Mouse (Mus musculus) gastrocnemius, postnatal 14 days (tissue): ENCODE measurements around the gene Mast1. TPM values are rescaled to one million over a fixed set of nuclear protein-coding genes. Genes with fewer than 3 reads are reported as not detected.

Source experiments
- DNase-seq: peaks from one replicate; pipeline ENCODE4 v3.0.0; 2021; ENCODE audit warnings: mixed read lengths
- intact Hi-C: fragments of 180-260 bp; cut with DNase I; formaldehyde crosslinking; loops from one replicate; pipeline ENCODE4 v1.15.1; 2025; ENCODE audit warnings: low total_unique reads
- microRNA-seq, 2 experiments: library from miRNA; unstranded; fragments of <30 nt; microRNA quantifications; one replicate each; pipeline ENCODE4 v1.2.0; 2021
- total RNA-seq, 2 experiments: library from RNA; stranded (reverse); gene quantifications; 2 replicates each; pipeline ENCODE4 v1.2.3; 2021

Gene Mast1
- total RNA-seq, 2 experiments from 2014 or later, result 0.07 TPM; not detected in 1

DNA sequence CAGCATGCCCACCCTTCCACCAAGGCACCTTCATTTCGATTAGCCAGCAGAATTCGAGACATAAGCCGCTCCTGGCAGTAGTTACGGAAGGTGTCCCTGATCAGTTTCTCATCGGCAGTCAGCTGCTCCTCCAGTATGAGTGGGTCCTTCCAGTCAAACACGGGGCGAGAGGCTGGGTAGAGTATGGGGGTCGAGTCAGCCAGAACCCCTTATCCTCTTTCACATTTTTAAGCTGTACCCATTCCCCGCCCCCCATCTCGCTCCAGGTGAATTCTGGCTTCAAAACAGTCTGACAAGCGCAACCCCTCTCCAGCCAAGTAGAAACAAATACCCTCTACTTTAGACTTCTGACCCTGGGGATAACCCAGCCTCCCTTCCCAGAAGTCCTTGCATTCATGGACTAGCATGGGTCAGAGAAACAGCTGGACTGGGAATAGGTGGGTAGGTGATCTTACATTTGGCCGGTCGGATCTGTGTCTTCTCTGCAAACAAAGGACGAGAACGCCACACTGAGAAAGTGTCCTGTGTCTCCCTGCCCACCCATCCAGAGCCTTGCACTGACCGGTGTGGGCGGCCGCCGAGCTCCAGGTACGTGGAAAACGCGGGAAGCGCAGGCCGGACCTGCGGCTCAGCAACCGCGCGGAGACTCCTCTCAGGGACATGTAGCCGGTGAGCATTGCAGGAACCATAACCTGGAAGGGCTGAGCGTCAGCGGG, 44.0 kb downstream of the Mast1 start:
- intact Hi-C loops, result loop anchor here (5.0 kb wide), 1 partner anchor 41 kb away; no protein-coding TSS in a partner anchor
- DNase-seq, result no peak

DNA sequence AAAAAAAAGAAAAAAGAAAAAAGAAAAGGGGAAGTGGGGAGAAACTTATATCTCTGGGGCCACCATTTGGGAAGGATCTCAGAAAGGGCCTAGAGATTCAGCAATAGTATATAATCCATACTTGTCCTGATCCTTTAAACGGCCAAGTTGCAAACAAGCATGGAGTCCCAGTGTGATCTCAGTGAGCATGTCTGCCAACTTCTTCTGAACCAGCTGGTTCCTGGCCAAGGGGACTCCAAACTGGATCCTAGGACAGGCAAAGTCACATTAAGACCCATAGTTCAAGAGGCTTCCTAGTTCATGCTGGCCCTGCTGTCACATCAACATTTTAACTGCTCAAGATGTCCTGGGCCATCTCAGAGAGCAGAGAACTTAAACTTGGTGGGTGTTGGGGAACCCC, 48.0 kb downstream of the Mast1 start:
- intact Hi-C loops, result no loop called here
- DNase-seq, result no peak

DNA sequence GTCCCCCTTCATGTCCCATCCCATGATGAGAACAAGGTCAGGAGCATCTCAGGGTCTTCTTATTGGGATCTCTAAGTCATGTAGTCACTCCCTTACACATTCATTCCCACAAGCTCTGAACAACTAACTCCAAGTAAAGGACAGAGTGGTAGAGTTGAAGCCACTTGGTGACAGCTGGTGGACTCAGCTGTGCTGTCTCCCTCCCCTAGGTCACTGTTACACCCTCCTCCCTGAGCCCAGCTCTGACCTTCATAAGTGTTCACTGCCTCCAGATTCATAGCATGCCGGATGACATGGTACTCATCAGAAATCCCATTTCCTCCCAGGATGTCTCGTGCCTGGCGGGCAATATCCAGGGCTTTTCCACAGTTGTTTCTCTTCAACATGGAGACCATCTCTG, 48.9 kb downstream of the Mast1 start:
- DNase-seq, result no peak
- intact Hi-C loops, result no loop called here

DNA sequence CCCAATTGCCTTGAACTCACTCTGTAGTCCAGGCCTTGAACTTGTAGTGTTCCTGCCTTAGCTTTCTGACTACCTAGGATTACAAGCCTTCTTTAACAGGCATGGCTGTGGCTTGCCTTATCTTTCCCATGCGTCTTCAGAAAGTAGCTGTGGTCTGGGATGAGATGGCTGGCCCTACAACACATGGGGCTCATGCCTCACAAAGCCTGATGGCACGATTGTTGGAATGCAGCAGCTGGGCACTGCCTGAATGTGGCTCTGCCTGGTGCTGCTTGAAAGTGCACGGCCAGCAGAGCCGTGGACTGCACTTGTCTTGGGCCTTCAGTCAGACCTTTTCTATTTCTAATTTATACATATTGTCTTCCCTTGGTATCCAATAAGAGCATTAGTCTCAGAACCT, 52.4 kb downstream of the Mast1 start:
- intact Hi-C loops, result no loop called here
- no peak for DNase-seq

DNA sequence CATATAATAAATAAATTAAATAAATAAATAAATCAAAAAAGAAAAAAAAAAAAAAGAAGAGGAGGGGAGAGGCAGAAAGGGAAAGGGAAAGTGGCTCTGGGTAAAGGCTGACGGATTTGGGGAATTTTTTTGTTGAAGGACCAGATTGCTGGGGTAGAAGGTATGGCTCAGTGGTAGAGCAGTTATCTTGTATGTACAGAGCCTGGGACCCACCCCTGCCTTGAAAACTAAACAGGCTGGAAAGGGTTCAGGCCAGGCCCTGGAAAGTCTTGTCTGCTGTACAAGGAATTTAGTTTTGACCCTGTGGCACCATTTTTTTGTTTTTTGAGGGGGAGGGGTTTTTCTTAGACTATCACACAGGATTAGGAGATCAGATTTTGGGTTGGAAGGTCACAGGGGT, 58.2 kb downstream of the Mast1 start:
- no peak for DNase-seq
- intact Hi-C loops, result no loop called here

DNA sequence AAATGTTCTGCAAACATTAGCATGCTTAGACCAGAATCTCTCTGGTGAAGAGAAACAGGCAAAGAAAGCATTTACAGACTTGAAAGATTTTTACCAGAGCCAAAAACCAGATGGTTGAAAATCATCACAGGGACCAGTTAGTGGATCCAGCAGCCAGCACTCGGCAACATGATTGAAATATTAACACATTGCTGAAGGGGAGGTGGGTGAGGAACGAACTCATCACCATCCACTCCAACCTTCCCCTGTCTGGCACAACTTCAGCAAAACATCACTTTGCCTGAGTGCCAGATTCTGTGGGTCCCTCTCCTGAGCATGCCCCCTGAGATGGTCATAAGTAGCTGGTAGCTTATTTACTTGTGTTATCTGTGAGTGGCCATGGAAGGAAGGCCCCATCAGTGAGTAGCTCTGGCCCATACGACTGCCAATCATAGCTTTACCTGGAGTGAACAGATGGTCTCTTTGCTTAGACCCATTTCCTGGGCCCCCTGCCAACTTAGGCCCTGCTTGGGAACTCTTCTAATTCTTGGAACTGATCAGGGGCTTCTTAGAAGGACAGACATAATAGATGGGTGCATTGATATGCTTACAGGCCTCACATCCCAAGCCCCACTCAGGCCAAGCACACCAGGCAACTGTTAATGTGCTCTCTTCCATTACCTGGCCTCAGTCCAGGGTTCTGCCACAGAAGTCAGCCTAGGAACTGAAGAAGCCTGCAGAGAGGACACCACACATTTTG, 59.7 kb downstream of the Mast1 start:
- no peak for DNase-seq
- intact Hi-C loops, result no loop called here

DNA sequence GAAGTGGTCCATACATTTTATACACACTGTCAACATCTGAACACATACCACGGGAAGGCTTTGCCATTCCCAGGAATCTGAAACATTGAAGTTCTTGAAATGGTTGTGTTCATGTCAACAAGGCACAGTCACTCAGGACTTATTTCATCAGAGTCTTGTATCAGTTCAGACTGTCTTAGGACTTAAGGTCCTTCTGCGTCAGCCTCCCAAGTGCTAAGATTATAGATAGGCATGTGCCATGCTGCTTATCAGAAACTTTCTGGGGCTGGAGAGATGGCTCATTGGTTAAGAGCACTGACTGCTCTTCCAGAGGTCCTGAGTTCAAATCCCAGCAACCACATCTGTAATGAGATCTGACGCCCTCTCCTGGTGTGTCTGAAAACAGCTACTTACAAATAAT, 62.8 kb downstream of the Mast1 start:
- intact Hi-C loops, result no loop called here
- DNase-seq, result no peak

DNA sequence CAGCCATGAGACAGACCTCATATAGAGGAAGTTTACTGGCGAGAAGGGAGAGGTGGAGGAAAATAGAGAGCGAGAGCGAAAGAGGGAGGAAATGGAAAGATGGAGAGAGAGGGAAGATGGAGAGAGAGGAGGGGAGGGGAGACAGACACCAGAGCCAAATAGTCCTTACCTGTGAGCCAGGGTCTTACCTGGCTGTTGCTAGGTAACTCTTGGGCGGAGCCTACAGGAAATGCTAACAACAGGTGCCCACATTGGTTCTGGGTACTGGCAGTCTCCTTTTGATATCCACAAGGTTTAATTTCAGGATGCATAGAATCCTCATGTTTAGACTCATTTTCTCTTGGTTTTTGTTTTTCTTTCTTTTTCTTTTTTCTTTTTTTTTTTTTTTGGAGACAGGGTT, 64.1 kb downstream of the Mast1 start:
- intact Hi-C loops, result no loop called here
- DNase-seq, result no peak

DNA sequence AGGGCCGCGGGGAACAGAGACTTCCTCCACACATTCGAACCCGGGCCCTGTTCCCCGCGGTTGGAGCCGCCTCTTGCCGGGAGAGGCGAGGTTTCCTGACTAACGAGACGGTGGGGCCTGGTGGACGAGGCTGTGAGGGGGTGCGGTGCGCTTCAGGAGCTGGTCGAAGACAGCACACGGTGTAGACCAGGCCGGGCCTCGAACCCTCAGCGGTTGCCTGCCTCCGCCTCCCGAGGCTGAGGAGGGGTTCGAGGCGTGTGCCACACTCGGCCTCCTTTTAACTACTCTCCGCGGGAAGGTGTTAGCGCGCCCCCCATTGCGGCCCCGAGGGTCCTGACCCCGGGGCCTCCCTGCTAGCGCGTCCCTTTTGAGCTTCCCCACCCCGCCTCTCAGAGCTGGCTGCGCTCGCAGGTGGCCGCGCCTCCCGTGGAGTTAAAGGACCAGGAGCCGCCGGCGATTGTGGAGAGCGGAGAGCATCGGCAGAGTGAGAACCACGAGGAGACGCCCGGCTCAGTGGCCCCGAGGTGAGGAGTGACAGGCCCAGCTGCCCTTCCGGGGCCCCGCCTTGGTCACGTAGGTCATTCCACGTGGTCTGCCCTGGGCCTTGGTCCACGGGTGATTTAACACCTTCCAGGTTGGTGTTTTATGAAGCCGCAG, 64.7 kb downstream of the Mast1 start:
- intact Hi-C loops, result no loop called here
- DNase-seq, result peak; percentile 38

DNA sequence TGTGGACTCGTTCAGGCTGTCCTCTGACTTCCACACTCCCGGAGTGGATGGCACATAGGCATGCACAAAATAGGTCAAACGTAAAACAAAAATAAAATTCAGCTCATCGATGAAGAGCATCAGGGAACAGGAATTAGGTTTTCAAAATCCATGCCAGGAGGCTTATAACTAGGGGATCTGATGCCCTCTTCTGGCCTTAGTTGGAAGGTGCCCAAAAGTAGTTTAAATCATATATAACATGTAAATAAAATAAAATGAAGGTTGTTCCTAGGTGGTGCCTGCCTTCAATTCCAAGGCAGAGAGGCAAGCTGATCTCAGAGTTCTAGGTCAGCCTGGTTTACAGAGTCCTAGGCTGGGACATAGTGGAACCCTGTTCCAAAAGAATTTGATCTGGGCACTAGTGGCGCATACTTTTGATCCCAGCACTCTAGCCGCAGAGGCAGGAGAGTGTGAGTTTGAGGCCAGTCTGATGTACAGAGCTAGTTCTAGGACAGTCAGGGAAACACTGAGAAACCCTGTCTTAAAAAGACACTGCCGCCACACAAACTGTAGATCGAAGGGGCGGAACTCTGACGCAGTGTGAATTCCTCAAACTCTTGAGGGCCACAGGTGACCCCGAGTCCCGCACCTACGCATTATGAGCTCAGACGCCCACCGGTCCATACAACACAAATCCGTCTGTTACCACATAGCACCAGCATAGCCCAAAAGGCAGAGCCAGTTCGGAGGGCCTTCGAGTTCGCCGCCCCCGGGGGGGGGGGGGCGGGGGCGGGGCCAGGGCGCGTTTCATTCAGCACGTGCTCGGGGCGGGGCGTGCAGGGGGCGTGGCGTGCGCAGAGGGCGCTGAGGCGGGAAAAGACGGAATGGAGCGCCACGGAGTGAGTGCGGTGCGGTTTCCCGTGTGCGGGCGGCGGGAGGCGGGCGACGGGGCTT, 65.5 kb downstream of the Mast1 start, which contains the start of gene Syce2:
Syce2 (plus strand) TSS at position 736 of the 933 bp plus-strand sequence.
- intact Hi-C loops, result no loop called here
- peak; percentile 80 for DNase-seq

Small RNA genes lying within 50 kb of the gene (microRNA-seq; reads per million reads assigned to microRNA genes)
- 0 reads per million in 2 experiments for gene Gm24197
- 0.32 to 1.5 reads per million in 2 experiments for gene Mir7069

Other genes with a start within 250 kb of the Mast1 start
- gene Nacc1, start 249.5 kb downstream of the Mast1 start, total RNA-seq, result 10 to 100 TPM; 25.7 to 33.6 TPM
- 1 to 10 TPM; 2.7 to 2.9 TPM for gene Lyl1, start 235.9 kb downstream of the Mast1 start, total RNA-seq
- 1 to 10 TPM in 1 of 2 experiments, under 1 TPM in 1; 0.66 to 1.1 TPM for gene G430095P16Rik, start 214.4 kb downstream of the Mast1 start, total RNA-seq
- 100 to 1,000 TPM; 531 to 566 TPM for gene Nfix, start 137.0 kb downstream of the Mast1 start, total RNA-seq
- gene Dand5, start 114.5 kb downstream of the Mast1 start, total RNA-seq, result 1 to 10 TPM; 6.0 to 7.2 TPM
- gene Gadd45gip1, start 105.8 kb downstream of the Mast1 start, total RNA-seq, result 10 to 100 TPM; 28.4 to 28.8 TPM
- gene Rad23a, start 96.7 kb downstream of the Mast1 start, total RNA-seq, result 100 to 1,000 TPM; 122 to 124 TPM
- 100 to 1,000 TPM; 197 to 229 TPM for gene Calr, start 90.4 kb downstream of the Mast1 start, total RNA-seq
- 10 to 100 TPM; 24.8 to 25.5 TPM for gene Farsa, start 80.4 kb downstream of the Mast1 start, total RNA-seq
- 1 to 10 TPM; 2.1 to 2.6 TPM for gene Syce2, start 65.2 kb downstream of the Mast1 start, total RNA-seq
- gene Gcdh, start 43.4 kb downstream of the Mast1 start, total RNA-seq, result 10 to 100 TPM; 23.3 to 30.0 TPM
- gene Klf1, start 35.4 kb downstream of the Mast1 start, total RNA-seq, result under 1 TPM in 1 of 2 experiments, not detected in 1; 0.23 TPM
- 1 to 10 TPM; 5.7 to 6.9 TPM for gene Dnase2a, start 28.8 kb downstream of the Mast1 start, total RNA-seq
- not detected for gene Rtbdn, start 9.6 kb upstream of the Mast1 start, total RNA-seq
- gene Gm49661, start 32.1 kb upstream of the Mast1 start, total RNA-seq, result not detected
- 100 to 1,000 TPM; 224 to 248 TPM for gene Prdx2, start 32.2 kb upstream of the Mast1 start, total RNA-seq
- 10 to 100 TPM; 22.6 to 28.4 TPM for gene Rnaseh2a, start 32.4 kb upstream of the Mast1 start, total RNA-seq
- 1 to 10 TPM; 6.2 to 6.3 TPM for gene Junb, start 41.4 kb upstream of the Mast1 start, total RNA-seq
- 1 to 10 TPM; 1.4 to 1.5 TPM for gene Hook2, start 53.2 kb upstream of the Mast1 start, total RNA-seq
- gene Best2, start 77.2 kb upstream of the Mast1 start, total RNA-seq, result not detected
- 10 to 100 TPM; 44.3 to 44.9 TPM for gene Asna1, start 87.9 kb upstream of the Mast1 start, total RNA-seq
- 10 to 100 TPM; 77.5 to 92.1 TPM for gene Trir, start 89.5 kb upstream of the Mast1 start, total RNA-seq
- gene Tnpo2, start 99.6 kb upstream of the Mast1 start, total RNA-seq, result 10 to 100 TPM; 24.6 to 27.9 TPM
- 1 to 10 TPM; 3.6 to 4.7 TPM for gene Fbxw9, start 122.7 kb upstream of the Mast1 start, total RNA-seq
- not detected for gene Gm5741, start 130.6 kb upstream of the Mast1 start, total RNA-seq
- gene Dhps, start 134.4 kb upstream of the Mast1 start, total RNA-seq, result 10 to 100 TPM; 18.2 to 20.2 TPM
- gene Wdr83os, start 143.4 kb upstream of the Mast1 start, total RNA-seq, result 10 to 100 TPM; 45.3 to 46.2 TPM
- 10 to 100 TPM; 13.2 to 15.1 TPM for gene Wdr83, start 143.9 kb upstream of the Mast1 start, total RNA-seq
- 10 to 100 TPM; 13.6 to 14.0 TPM for gene Man2b1, start 145.9 kb upstream of the Mast1 start, total RNA-seq
- under 1 TPM; 0.86 to 0.92 TPM for gene Zfp791, start 185.7 kb upstream of the Mast1 start, total RNA-seq
- gene Cks1brt, start 214.6 kb upstream of the Mast1 start, total RNA-seq, result not detected